Mouse (Mus musculus): ENCODE measurements at regions not wholly inside any gene's neighbourhood (a gene's known extent, or its start where the extent isn't known, plus 50 kb on each side); places are given as distances from the start of the nearest gene placed in this dataset.

DNA sequence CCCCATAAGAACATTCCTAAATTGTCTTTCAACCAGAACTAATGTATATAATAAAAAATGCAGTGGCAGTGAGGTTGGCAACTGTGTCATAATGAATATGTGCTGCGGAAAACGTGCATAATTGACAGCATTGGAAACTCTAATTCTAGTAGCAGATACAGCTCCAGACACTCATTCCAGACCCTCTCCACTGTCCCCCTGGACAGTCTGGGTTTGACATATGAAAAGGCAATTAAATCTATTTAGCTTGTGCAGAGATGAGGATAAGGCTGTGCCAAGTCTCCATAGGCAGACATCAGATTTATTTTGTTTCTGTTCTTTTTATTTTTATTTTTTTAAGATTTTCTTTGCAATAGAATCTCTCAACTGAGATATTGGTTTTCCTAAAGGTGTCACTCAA, 392.3 kb downstream of the Lrriq3 start:
- Histone ChIP-seq H3K9ac (no peak overlapping the region), H3K4me2 (no peak overlapping the region), H3K4me1 (replicated peaks) (0 out of 2 replicates have a peak, but pooled peaks cover 4% of the 10 kb centered on the region), H3K4me3 (no peak overlapping the region), H3K27me3 (no peaks in the 10 kb centered on the region), H3K36me3 (no peaks in the 10 kb centered on the region), H3K27ac (replicated peaks) (no peak overlapping the region), H3K9me3 (no peaks in the 10 kb centered on the region)
- 26% methylated on average over 2 of the region's 2 CpGs for WGBS
- ATAC-seq (ENCODE audit: low FRiP score, low read depth) = no peak

GRCm38 (mm10) chr3:155487877-155488537, 394.8 kb downstream of the Lrriq3 start:
- Histone ChIP-seq H3K4me2 (no peak overlapping the region), H3K9ac (no peak overlapping the region)
- 59% methylated on average over 8 of the region's 8 CpGs for WGBS

DNA sequence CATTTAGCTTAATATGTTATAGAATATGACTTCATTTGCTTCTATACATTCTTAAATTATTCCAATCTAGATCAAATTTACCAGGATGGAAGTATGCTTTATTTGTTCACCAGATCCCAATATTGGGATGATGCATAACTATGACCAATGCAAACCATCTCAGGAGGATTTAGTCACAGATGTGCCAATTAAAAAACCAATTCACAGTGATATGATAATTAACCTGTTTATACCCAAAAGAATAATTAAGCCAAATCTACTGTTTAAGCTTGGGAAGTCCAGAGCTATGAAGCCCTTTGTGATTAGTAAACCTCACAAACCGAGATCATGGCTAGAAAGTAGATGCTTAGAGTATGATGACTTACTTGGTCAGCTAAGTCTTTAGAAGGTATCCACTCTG, 397.4 kb downstream of the Lrriq3 start:
- Histone ChIP-seq H3K4me2 (no peak overlapping the region), H3K9me3 (no peaks in the 10 kb centered on the region), H3K4me1 (replicated peaks) (0 out of 2 replicates have a peak, but pooled peaks cover 4% of the 10 kb centered on the region), H3K27ac (replicated peaks) (no peak overlapping the region), H3K27me3 (no peaks in the 10 kb centered on the region), H3K9ac (no peak overlapping the region), H3K36me3 (no peaks in the 10 kb centered on the region), H3K4me3 (no peak overlapping the region)
- no peak for ATAC-seq (ENCODE audit: low FRiP score, low read depth)
- 41% methylated on average over 1 of the region's 1 CpGs for WGBS

More at GRCm38 (mm10) chr3:155487877-155488537, 394.8 kb downstream of the Lrriq3 start:
- H3K36me3 ChIP-seq = no peaks in the 10 kb centered on the region
- H3K9me3 ChIP-seq = no peaks in the 10 kb centered on the region
- ATAC-seq (ENCODE audit: low FRiP score, low read depth) = no peak
- no peak overlapping the region for H3K27ac ChIP-seq (replicated peaks)
- H3K27me3 ChIP-seq = no peaks in the 10 kb centered on the region
- no peak overlapping the region for H3K4me3 ChIP-seq
- 0 out of 2 replicates have a peak, but pooled peaks cover 4% of the 10 kb centered on the region for H3K4me1 ChIP-seq (replicated peaks)

DNA sequence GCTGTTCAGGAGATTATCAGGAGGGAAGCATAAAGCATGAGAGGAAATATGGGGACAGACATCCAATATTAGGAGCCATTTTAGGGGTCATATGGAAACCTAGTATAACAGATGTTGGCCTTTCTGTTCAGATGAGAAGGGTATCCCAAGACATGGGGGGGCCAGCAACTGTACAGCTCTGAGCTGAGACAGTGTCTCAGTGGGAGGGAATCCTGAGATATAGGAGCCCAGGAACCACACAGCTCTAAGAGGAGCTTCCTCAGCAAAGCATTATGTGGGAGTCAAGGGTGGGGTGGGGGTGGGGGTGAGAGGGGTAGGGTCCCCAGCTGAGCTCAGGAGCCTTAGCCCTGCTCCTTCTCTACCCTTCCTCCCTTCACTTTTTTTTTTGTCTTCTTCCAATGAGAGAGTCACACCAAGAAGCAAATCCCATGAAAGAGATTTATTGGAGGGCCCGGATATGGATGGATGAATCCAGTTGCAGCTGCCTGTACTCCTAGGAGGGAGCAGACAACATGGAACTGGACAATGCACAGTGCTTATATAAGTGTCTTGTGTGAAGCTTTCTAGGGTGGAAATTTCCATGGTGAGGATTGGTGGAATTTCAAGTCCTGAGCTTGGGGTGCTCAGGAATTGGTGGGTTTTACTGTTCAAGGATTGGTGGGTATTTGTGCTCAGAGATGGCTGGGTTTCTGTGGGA, 417.1 kb downstream of the Lrriq3 start:
- Histone ChIP-seq H3K9me3 (no peaks in the 10 kb centered on the region), H3K4me3 (no peak overlapping the region), H3K36me3 (no peaks in the 10 kb centered on the region), H3K4me1 (replicated peaks) (no peaks in the 10 kb centered on the region), H3K9ac (no peak overlapping the region), H3K27ac (replicated peaks) (no peak overlapping the region), H3K4me2 (no peak overlapping the region), H3K27me3 (no peaks in the 10 kb centered on the region)
- ATAC-seq (ENCODE audit: low FRiP score, low read depth) = no peak
- WGBS = 83% methylated on average over 1 of the region's 1 CpGs

DNA sequence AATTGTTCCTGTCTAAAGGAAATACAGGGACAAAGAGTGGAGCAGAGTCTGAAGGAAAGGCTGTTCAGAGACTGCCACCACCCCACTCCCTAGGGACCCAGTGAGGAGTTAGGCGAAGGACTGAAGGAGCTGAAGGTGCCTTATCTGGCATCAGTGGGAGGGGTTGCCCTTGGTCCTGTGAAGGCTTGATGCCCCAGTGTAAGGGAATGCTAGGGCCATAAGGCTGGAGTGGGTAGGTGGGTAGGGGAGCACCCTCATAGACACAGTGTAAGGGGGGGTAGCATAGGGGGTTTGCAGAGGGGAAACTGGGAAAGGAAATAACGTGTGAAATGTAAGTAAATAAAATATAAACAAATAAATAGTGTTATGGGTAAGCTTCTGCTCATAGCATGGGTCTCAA, 420.7 kb downstream of the Lrriq3 start:
- 87% methylated on average over 2 of the region's 2 CpGs for WGBS
- H3K9me3 ChIP-seq = no peaks in the 10 kb centered on the region
- H3K4me1 ChIP-seq (replicated peaks) = no peaks in the 10 kb centered on the region
- no peak overlapping the region for H3K27ac ChIP-seq (replicated peaks)
- no peak overlapping the region for H3K4me3 ChIP-seq
- no peaks in the 10 kb centered on the region for H3K36me3 ChIP-seq
- ATAC-seq (ENCODE audit: low FRiP score, low read depth) = no peak
- H3K4me2 ChIP-seq = no peak overlapping the region
- H3K27me3 ChIP-seq = no peaks in the 10 kb centered on the region
- no peak overlapping the region for H3K9ac ChIP-seq

- H3K9ac ChIP-seq = no peak overlapping the region
- H3K36me3 ChIP-seq = no peaks in the 10 kb centered on the region
- H3K4me1 ChIP-seq (replicated peaks) = no peaks in the 10 kb centered on the region
- whole genome bisulfite sequencing = 74% methylated on average over 3 of the region's 3 CpGs
- ATAC-seq (ENCODE audit: low FRiP score, low read depth) = no peak
- H3K27me3 ChIP-seq = no peaks in the 10 kb centered on the region
- no peak overlapping the region for H3K4me2 ChIP-seq
- H3K4me3 ChIP-seq = no peak overlapping the region
- no peaks in the 10 kb centered on the region for H3K9me3 ChIP-seq
- H3K27ac ChIP-seq (replicated peaks) = no peak overlapping the region
Observed at GRCm38 (mm10) chr3:155529312-155529711, 436.1 kb downstream of the Lrriq3 start.

- Histone ChIP-seq H3K27ac (replicated peaks) (no peak overlapping the region), H3K27me3 (no peaks in the 10 kb centered on the region), H3K4me3 (no peak overlapping the region), H3K4me2 (no peak overlapping the region), H3K36me3 (no peaks in the 10 kb centered on the region), H3K4me1 (replicated peaks) (no peaks in the 10 kb centered on the region), H3K9me3 (no peaks in the 10 kb centered on the region), H3K9ac (no peak overlapping the region)
- no peak for ATAC-seq (ENCODE audit: low FRiP score, low read depth)
Observed at GRCm38 (mm10) chr3:155530811-155531210, 437.6 kb downstream of the Lrriq3 start.

DNA sequence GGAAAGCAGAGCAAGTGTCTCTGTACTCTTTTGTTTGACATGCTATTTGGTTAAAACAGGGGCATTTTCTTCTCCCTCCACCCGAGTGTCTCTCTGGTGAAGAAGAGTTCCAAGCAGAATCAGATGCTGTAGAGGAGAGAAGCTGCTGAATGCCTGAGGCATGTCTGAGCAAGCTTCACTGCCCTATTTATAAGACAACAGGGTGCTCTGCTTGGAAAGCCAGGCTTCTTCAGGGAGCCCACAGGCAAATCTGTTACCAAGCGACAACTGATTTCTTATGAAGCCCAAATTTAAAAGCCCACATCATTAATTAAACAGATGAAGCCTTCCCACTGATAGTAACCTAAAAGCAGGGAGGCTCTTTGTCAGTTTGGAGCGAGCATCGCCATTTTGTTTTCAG, 438.8 kb downstream of the Lrriq3 start:
- Histone ChIP-seq H3K27ac (replicated peaks) (no peak overlapping the region), H3K36me3 (no peaks in the 10 kb centered on the region), H3K4me1 (replicated peaks) (no peaks in the 10 kb centered on the region), H3K4me3 (no peak overlapping the region), H3K9me3 (no peaks in the 10 kb centered on the region), H3K27me3 (no peaks in the 10 kb centered on the region), H3K4me2 (no peak overlapping the region), H3K9ac (no peak overlapping the region)
- WGBS = 64% methylated on average over 4 of the region's 4 CpGs
- 0 out of 2 replicates have a peak, but pooled peaks have one; percentile 38 for ATAC-seq (ENCODE audit: low FRiP score, low read depth)

DNA sequence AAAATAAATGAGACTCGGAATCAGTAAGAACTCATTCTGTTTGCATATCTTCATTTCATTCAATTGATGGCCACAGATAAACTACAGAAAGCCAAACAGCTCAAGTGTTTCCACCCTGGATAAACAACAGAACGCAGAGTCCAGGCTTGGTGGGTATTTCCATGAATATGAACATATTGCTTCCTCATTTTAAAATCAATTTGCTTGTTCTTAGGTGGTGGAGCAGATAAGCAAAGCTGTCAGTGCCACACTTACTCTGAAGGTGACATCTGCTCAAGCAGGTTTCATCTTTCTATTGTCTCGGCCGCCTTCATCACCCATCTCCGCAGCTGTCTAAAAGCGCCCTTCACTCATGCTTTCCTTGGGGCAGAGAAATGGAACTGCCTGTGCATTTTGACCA, 455.0 kb downstream of the Lrriq3 start:
- ATAC-seq (ENCODE audit: low FRiP score, low read depth) = no peak

DNA sequence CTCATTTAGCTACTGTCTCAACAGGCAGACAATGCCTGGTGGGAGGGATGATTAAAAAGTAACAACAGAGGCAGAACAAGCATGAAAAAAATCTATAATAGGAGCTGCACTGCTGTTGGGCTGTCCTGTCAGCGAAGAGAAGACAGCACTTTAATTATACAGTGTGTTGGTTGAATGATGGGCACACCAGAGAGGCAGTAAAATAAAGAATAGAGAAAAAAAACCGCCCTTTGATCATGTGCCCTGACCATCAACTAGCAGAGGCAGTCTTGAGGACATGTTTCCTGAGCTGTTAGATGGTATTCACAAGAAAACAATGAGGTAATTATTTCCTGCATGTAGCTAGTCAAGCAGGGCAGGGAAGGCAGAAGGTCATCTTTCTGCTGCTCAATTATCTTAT, 483.9 kb downstream of the Lrriq3 start:
- 11% methylated on average over 2 of the region's 2 CpGs for WGBS
- ATAC-seq (ENCODE audit: low FRiP score, low read depth) = no peak

More for the DNA sequence above, 455.0 kb downstream of the Lrriq3 start:
- no peaks in the 10 kb centered on the region for H3K4me1 ChIP-seq (replicated peaks)
- no peaks in the 10 kb centered on the region for H3K27me3 ChIP-seq
- H3K4me2 ChIP-seq = no peak overlapping the region
- no peak overlapping the region for H3K27ac ChIP-seq (replicated peaks)
- H3K9ac ChIP-seq = no peak overlapping the region
- WGBS = 82% methylated on average over 6 of the region's 6 CpGs
- H3K4me3 ChIP-seq = no peak overlapping the region
- H3K36me3 ChIP-seq = no peaks in the 10 kb centered on the region
- no peaks in the 10 kb centered on the region for H3K9me3 ChIP-seq

GRCm38 (mm10) chr3:155604001-155604400, 510.8 kb downstream of the Lrriq3 start:
- Histone ChIP-seq H3K9ac (no peak overlapping the region), H3K4me1 (replicated peaks) (no peaks in the 10 kb centered on the region), H3K4me2 (no peak overlapping the region), H3K9me3 (no peaks in the 10 kb centered on the region), H3K36me3 (no peaks in the 10 kb centered on the region), H3K4me3 (no peak overlapping the region), H3K27me3 (no peaks in the 10 kb centered on the region), H3K27ac (replicated peaks) (no peak overlapping the region)
- 58% methylated on average over 1 of the region's 1 CpGs for WGBS
- no peak for ATAC-seq (ENCODE audit: low FRiP score, low read depth)

More for the DNA sequence above, 483.9 kb downstream of the Lrriq3 start:
- Histone ChIP-seq H3K27me3 (no peaks in the 10 kb centered on the region), H3K4me1 (replicated peaks) (0 out of 2 replicates have a peak, but pooled peaks cover 7% of the 10 kb centered on the region), H3K27ac (replicated peaks) (no peak overlapping the region), H3K4me2 (no peak overlapping the region), H3K9me3 (no peaks in the 10 kb centered on the region), H3K4me3 (no peak overlapping the region), H3K36me3 (no peaks in the 10 kb centered on the region), H3K9ac (no peak overlapping the region)

Data from hindbrain, embryonic 15.5 days (tissue).